Mouse (Mus musculus) bone marrow, adult 2 months (tissue): ENCODE data around the gene Mlh1.

ENCODE experiments used
- CTCF ChIP-seq: fragments of 200-500 bp; IDR thresholded peaks from 2 replicates; pipeline ENCODE4 v1.5.1; 2011; ENCODE audit warnings: low read length, control low read depth; ENCODE audit not compliant: control insufficient read depth, insufficient read depth
- POLR2A ChIP-seq: fragments of 200-500 bp; IDR thresholded peaks from 2 replicates; pipeline ENCODE4 v1.6.1; 2011; ENCODE audit warnings: low read depth, mild to moderate bottlenecking, control low read depth, low read length, borderline replicate concordance; ENCODE audit not compliant: control insufficient read depth

- no peak for TF ChIP-seq CTCF
- TF ChIP-seq POLR2A = no peak
Measured at GRCm38 (mm10) chr9:111182176-111182575, 89.4 kb downstream of the Mlh1 start.
